Mouse (Mus musculus): Measurements from ENCODE around the gene Notum. TPM values are rescaled to one million over a fixed set of nuclear protein-coding genes. Genes with fewer than 3 reads are reported as not detected.
A peak's percentile ranks its signal among the peaks of the same experiment; 100 is the strongest.

The Notum gene
- polyA plus RNA-seq (2012; ENCODE audit: insufficient read depth, insufficient read length, missing spikeins), result not detected in 2 replicates

GRCm38 (mm10) chr11:120661076-120661460 lies at the start of gene Notum:
Gene Notum (minus strand): TSS chr11:120661175.
- H3K27ac ChIP-seq (replicated peaks; ENCODE audit: low read depth, low read length), result no peak within 1 kb of the TSS
- H3K4me3 ChIP-seq (ENCODE audit: insufficient read depth, low read depth, low read length), result peak within 1 kb of the TSS; percentile 53
- peaks cover 3% of the 10 kb centered on the region; the same call in 1 of the 2 replicates for H3K4me1 ChIP-seq (ENCODE audit: control insufficient read depth, insufficient read depth, insufficient read length, low read length)

- H3K4me3 ChIP-seq (ENCODE audit: insufficient read depth, low read depth, low read length), result no peak overlapping the region
- H3K27ac ChIP-seq (replicated peaks; ENCODE audit: low read depth, low read length), result no peak overlapping the region
- peaks cover 6% of the 10 kb centered on the region; the same call in 1 of the 2 replicates for H3K4me1 ChIP-seq (ENCODE audit: control insufficient read depth, insufficient read depth, insufficient read length, low read length)
Measured at GRCm38 (mm10) chr11:120710672-120711071, 49.7 kb upstream of the Notum start.

- no peak overlapping the region for H3K4me3 ChIP-seq (ENCODE audit: insufficient read depth, low read depth, low read length)
- H3K4me1 ChIP-seq (ENCODE audit: control insufficient read depth, insufficient read depth, insufficient read length, low read length), result peaks cover 4% of the 10 kb centered on the region; the same call in 1 of the 2 replicates
- H3K27ac ChIP-seq (replicated peaks; ENCODE audit: low read depth, low read length), result no peak overlapping the region
Measured at GRCm38 (mm10) chr11:120709551-120709950, 48.6 kb upstream of the Notum start.

- no peaks in the 10 kb centered on the region; the same call in 1 of the 2 replicates for H3K4me1 ChIP-seq (ENCODE audit: control insufficient read depth, insufficient read depth, insufficient read length, low read length)
- H3K27ac ChIP-seq (replicated peaks; ENCODE audit: low read depth, low read length), result no peak overlapping the region
- no peak overlapping the region for H3K4me3 ChIP-seq (ENCODE audit: insufficient read depth, low read depth, low read length)
Measured at GRCm38 (mm10) chr11:120707969-120708368, 47.0 kb upstream of the Notum start.

DNA sequence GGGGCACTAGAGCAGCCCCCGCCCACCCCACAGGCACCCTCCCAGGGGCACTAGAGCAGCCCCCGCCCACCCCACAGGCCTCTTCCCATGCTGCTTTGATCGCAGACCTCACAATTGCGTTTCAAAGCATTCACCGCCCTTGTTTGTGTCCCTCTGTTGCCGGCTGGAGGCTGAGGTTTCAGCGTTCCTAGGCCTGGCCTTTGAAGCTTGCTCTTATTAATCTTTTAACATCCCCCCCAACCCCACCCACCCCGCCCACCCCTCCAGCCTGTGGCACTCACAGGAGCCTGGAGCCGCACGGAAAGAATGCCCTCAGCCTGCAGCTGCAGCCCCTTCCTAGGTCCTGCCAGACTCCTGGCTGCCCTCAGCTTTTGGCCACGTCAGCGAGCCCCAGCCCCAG lies 46.2 kb upstream of the Notum start:
- no peaks in the 10 kb centered on the region for H3K4me1 ChIP-seq (ENCODE audit: control insufficient read depth, insufficient read depth, insufficient read length, low read length)
- H3K27ac ChIP-seq (replicated peaks; ENCODE audit: low read depth, low read length), result no peak overlapping the region
- no peak overlapping the region for H3K4me3 ChIP-seq (ENCODE audit: insufficient read depth, low read depth, low read length)

DNA sequence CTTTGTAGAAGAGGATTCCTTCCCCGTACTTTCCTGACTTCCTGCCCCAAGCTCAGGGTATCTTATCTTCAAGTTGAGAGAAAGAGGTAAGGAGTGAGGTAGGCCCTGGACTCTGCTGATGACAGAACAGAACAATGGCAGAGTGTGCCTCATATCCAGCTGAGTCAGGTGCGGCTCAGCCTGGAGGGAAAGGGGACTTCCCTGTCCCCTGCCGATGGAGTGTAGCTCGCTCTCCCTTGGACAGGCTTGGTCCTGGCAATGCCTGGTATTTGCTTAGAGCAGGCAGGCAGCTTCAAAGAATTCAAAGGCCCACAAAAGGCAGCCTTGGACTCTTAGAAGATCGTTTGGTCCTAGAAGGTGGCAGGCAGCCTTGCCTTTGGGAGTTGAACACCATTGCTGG lies 45.1 kb upstream of the Notum start:
- H3K27ac ChIP-seq (replicated peaks; ENCODE audit: low read depth, low read length), result no peak overlapping the region
- no peaks in the 10 kb centered on the region for H3K4me1 ChIP-seq (ENCODE audit: control insufficient read depth, insufficient read depth, insufficient read length, low read length)
- H3K4me3 ChIP-seq (ENCODE audit: insufficient read depth, low read depth, low read length), result no peak overlapping the region

GRCm38 (mm10) chr11:120704486-120705325 lies 43.7 kb upstream of the Notum start:
- no peak overlapping the region for H3K4me3 ChIP-seq (ENCODE audit: insufficient read depth, low read depth, low read length)
- H3K4me1 ChIP-seq (ENCODE audit: control insufficient read depth, insufficient read depth, insufficient read length, low read length), result no peaks in the 10 kb centered on the region
- H3K27ac ChIP-seq (replicated peaks; ENCODE audit: low read depth, low read length), result no peak overlapping the region

- Histone ChIP-seq H3K4me1 (ENCODE audit: control insufficient read depth, insufficient read depth, insufficient read length, low read length) (no peaks in the 10 kb centered on the region), H3K4me3 (ENCODE audit: insufficient read depth, low read depth, low read length) (no peak overlapping the region), H3K27ac (replicated peaks; ENCODE audit: low read depth, low read length) (no peak overlapping the region)
Measured at GRCm38 (mm10) chr11:120703696-120704454, 42.9 kb upstream of the Notum start.

DNA sequence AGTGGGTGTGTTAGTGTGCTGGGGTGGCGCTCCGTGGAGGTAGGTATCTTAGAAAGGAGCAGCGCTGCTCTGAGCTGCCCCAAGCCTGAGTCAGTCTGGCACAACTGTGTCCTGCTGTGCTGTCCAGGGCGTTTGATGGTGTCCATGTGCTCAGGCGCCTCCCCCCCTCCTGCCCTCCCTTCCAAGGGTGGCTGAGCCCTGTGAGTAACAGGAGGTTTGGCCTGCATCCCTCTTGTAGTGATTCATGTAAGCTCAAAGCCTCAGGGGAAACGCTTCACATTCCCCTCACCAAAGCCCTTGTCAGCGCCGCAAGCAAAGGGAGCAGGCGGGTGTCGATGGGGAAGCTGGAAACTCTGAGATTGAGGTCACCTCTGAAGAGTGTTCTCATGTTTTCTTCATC lies 36.8 kb upstream of the Notum start:
- Histone ChIP-seq H3K27ac (replicated peaks; ENCODE audit: low read depth, low read length) (no peak overlapping the region), H3K4me1 (ENCODE audit: control insufficient read depth, insufficient read depth, insufficient read length, low read length) (no peaks in the 10 kb centered on the region), H3K4me3 (ENCODE audit: insufficient read depth, low read depth, low read length) (no peak overlapping the region)

- no peaks in the 10 kb centered on the region for H3K4me1 ChIP-seq (ENCODE audit: control insufficient read depth, insufficient read depth, insufficient read length, low read length)
- no peak overlapping the region for H3K4me3 ChIP-seq (ENCODE audit: insufficient read depth, low read depth, low read length)
- no peak overlapping the region for H3K27ac ChIP-seq (replicated peaks; ENCODE audit: low read depth, low read length)
Measured at GRCm38 (mm10) chr11:120696568-120696967, 35.6 kb upstream of the Notum start.

DNA sequence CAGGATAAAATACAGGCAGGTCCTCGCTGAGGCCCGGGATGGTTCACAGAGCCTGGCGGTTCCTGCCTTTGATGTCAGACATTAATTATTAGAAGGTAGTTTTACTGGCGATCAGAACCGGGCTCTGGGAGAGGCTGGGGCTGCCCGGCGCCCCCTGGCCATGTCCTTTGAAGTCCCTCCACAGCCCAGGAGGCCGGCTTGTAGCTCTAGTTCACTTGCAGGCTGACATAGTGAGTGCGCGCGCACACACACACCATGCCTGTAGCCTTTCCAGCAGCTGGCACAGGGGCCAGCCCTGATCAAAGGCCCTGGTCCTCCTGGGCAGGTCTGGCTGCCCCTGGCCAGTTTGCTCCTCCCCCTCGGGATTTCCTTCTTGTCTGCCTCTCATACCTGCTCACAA lies 34.7 kb upstream of the Notum start:
- Histone ChIP-seq H3K27ac (replicated peaks; ENCODE audit: low read depth, low read length) (no peak overlapping the region), H3K4me3 (ENCODE audit: insufficient read depth, low read depth, low read length) (no peak overlapping the region), H3K4me1 (ENCODE audit: control insufficient read depth, insufficient read depth, insufficient read length, low read length) (no peaks in the 10 kb centered on the region)

DNA sequence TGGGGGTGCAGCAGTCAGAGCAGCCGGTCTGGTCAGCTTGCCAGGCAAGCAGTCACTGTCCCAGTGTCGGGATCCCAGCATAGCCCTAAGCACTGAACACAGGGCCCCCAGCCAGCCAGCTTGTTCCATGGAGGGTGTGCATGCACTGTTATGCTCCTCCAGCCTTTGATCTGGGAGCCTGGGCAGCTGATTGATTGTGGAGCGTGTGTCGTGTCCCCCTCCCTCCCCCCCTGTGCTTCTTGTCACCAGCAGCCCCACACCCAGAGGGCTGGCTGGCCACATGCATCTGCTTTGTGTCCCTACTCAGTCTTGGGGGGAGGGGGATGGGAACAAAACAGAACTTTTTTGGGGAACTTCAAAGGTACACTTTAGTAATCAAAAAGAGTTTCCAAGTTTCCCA lies 34.2 kb upstream of the Notum start:
- Histone ChIP-seq H3K27ac (replicated peaks; ENCODE audit: low read depth, low read length) (no peak overlapping the region), H3K4me1 (ENCODE audit: control insufficient read depth, insufficient read depth, insufficient read length, low read length) (no peaks in the 10 kb centered on the region), H3K4me3 (ENCODE audit: insufficient read depth, low read depth, low read length) (no peak overlapping the region)

- Histone ChIP-seq H3K4me3 (ENCODE audit: insufficient read depth, low read depth, low read length) (no peak overlapping the region), H3K4me1 (ENCODE audit: control insufficient read depth, insufficient read depth, insufficient read length, low read length) (no peaks in the 10 kb centered on the region), H3K27ac (replicated peaks; ENCODE audit: low read depth, low read length) (no peak overlapping the region)
Measured at GRCm38 (mm10) chr11:120693461-120693860, 32.5 kb upstream of the Notum start.

DNA sequence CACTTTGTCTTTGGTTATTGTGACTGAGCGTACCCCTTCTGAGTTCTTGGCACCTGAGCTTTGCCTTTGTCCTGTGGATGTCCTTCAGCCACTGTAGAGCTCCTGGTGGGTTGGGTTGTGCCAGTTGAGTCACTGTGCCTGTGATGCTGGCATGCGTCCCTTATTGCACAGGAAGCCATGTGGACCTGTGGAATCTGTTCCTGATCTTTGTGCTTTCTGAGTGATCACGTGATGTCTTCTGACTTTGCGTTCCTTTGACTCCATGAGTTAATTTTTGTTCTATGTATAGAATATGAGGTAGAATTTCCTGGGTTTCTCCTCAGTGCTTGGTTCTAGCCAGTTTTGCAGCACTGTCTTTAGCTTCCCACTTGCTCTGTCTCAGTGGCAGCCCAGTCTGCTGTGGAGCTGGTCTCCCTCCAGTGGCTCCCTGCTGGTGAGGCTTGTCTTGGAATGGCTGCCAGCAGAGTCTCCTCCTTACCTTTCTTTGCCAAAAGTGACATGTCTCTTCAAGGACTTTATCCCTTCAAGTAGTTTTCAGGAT lies 31.6 kb upstream of the Notum start:
- Histone ChIP-seq H3K4me1 (ENCODE audit: control insufficient read depth, insufficient read depth, insufficient read length, low read length) (no peaks in the 10 kb centered on the region), H3K4me3 (ENCODE audit: insufficient read depth, low read depth, low read length) (no peak overlapping the region), H3K27ac (replicated peaks; ENCODE audit: low read depth, low read length) (no peak overlapping the region)

GRCm38 (mm10) chr11:120689365-120689764 lies 28.4 kb upstream of the Notum start:
- no peak overlapping the region for H3K27ac ChIP-seq (replicated peaks; ENCODE audit: low read depth, low read length)
- no peak overlapping the region for H3K4me3 ChIP-seq (ENCODE audit: insufficient read depth, low read depth, low read length)
- H3K4me1 ChIP-seq (ENCODE audit: control insufficient read depth, insufficient read depth, insufficient read length, low read length), result no peaks in the 10 kb centered on the region

All from brown adipose tissue, adult 24 weeks (tissue).